Mouse (Mus musculus) midbrain, postnatal 0 days (tissue): ENCODE measurements around the gene Gm49333. TPM values are rescaled to one million over a fixed set of nuclear protein-coding genes. Genes with fewer than 3 reads are reported as not detected.

ENCODE experiments used
- ATAC-seq: fragments of 200-750 bp; cut with Nextera tagmentation; 2 replicates; pipeline ENCODE4 v1.8.0; 2017; ENCODE audit warnings: moderate number of reproducible peaks, mild to moderate bottlenecking, moderate TSS enrichment, moderate library complexity; ENCODE audit not compliant: low FRiP score
- DNase-seq: peaks from one replicate; pipeline ENCODE4 v3.0.0-alpha.2; 2015; ENCODE audit warnings: low spot score
- H3K27ac ChIP-seq: fragments of 300-500 bp; sonication (generic); 2 replicates; pipeline ENCODE4 v1.5.1; 2014; ENCODE audit warnings: low read depth, mild to moderate bottlenecking, low read length, mixed read lengths
- H3K27me3 ChIP-seq: fragments of 300-500 bp; sonication (generic); 2 replicates; pipeline ENCODE4 v1.6.1; 2014; ENCODE audit warnings: low read length, control low read depth, mixed read lengths; ENCODE audit not compliant: insufficient read depth
- H3K36me3 ChIP-seq: fragments of 300-500 bp; sonication (generic); 2 replicates; pipeline ENCODE4 v1.6.1; 2014; ENCODE audit warnings: low read length, control low read depth, mixed read lengths; ENCODE audit not compliant: insufficient read depth
- H3K4me1 ChIP-seq: fragments of 300-500 bp; sonication (generic); 2 replicates; pipeline ENCODE4 v1.6.1; 2014; ENCODE audit warnings: mild to moderate bottlenecking, control low read depth, antibody characterized with exemption, low read length, mixed read lengths; ENCODE audit not compliant: insufficient read depth
- H3K4me2 ChIP-seq: fragments of 300-500 bp; sonication (generic); 2 replicates; pipeline ENCODE4 v1.6.1; 2014; ENCODE audit warnings: low read depth, mild to moderate bottlenecking, low read length, mixed read lengths; ENCODE audit not compliant: poor library complexity, severe bottlenecking
- H3K4me3 ChIP-seq: fragments of 300-500 bp; sonication (generic); 2 replicates; pipeline ENCODE4 v1.5.1; 2014; ENCODE audit warnings: low read depth, mild to moderate bottlenecking, low read length, moderate library complexity
- H3K9ac ChIP-seq: fragments of 300-500 bp; sonication (generic); replicated peaks from 2 replicates; pipeline ENCODE4 v1.6.1; 2014; ENCODE audit warnings: mild to moderate bottlenecking, low read length, moderate library complexity, mixed read lengths; ENCODE audit not compliant: poor library complexity, severe bottlenecking
- H3K9me3 ChIP-seq: fragments of 300-500 bp; sonication (generic); 2 replicates; pipeline ENCODE4 v1.6.1; 2016; ENCODE audit warnings: low read length, control low read depth
- CTCF ChIP-seq: IDR thresholded peaks from 2 replicates; pipeline ENCODE4 v1.5.1; 2016; ENCODE audit warnings: antibody characterized with exemption, mild to moderate bottlenecking
- WGBS: fragments of 180-500 bp; shearing (Covaris S2); extraction: QIAGEN DNeasy Blood & Tissue Kit; methylation state at CpG from one replicate; pipeline ENCODE4 v1.1.7; 2014; 5-methylcytosine and 5-hydroxymethylcytosine counted together
- microRNA counts: library from miRNA; unstranded; fragments of <30 nt; microRNA quantifications from one replicate; lab custom pipeline; 2015
- microRNA-seq: library from miRNA; unstranded; fragments of <30 nt; microRNA quantifications from one replicate; pipeline ENCODE4, GENCODE M21; 2016; ENCODE audit warnings: borderline number of aligned reads
- polyA plus RNA-seq: library from polyadenylated mRNA; unstranded; fragments of >200 nt; fragmentation: Nextera tagmentation; extraction: Ambion mirVana; gene quantifications from 2 replicates; pipeline ENCODE4 v1.2.1, GENCODE M21; 2015
- total RNA-seq: library from RNA; depleted of rRNA; stranded (reverse); fragments of >200 nt; gene quantifications from 2 replicates; pipeline ENCODE4 v1.2.3, GENCODE M21; 2014; rRNA removed

Gene Gm49333
- total and polyA plus RNA-seq, 2 experiments from 2014 or later: not detected

- H3K27me3 ChIP-seq: no peaks in the 10 kb centered on the region
- H3K9ac ChIP-seq: no peak overlapping the region
- no peak for TF ChIP-seq CTCF
- 79% methylated on average over 1 of the region's 1 CpGs for WGBS
- no peak overlapping the region for H3K4me3 ChIP-seq
- ATAC-seq (no peak), DNase-seq (no peak)
- no peaks in the 10 kb centered on the region for H3K9me3 ChIP-seq
- no peak overlapping the region for H3K4me2 ChIP-seq
- peaks cover 40% of the 10 kb centered on the region for H3K36me3 ChIP-seq
- peaks cover 12% of the 10 kb centered on the region; the same call in 1 of the 2 replicates for H3K4me1 ChIP-seq
- H3K27ac ChIP-seq: no peak overlapping the region
Observed at GRCm38 (mm10) chr16:20691617-20692016, 80.2 kb downstream of the Gm49333 start.

GRCm38 (mm10) chr16:20692241-20692965 lies 81.0 kb downstream of the Gm49333 start:
- 37% methylated on average over 16 of the region's 16 CpGs for WGBS
- DNase-seq: no peak
- peak overlapping the region; percentile 98; the same call in 1 of the 2 replicates for H3K9ac ChIP-seq

DNA sequence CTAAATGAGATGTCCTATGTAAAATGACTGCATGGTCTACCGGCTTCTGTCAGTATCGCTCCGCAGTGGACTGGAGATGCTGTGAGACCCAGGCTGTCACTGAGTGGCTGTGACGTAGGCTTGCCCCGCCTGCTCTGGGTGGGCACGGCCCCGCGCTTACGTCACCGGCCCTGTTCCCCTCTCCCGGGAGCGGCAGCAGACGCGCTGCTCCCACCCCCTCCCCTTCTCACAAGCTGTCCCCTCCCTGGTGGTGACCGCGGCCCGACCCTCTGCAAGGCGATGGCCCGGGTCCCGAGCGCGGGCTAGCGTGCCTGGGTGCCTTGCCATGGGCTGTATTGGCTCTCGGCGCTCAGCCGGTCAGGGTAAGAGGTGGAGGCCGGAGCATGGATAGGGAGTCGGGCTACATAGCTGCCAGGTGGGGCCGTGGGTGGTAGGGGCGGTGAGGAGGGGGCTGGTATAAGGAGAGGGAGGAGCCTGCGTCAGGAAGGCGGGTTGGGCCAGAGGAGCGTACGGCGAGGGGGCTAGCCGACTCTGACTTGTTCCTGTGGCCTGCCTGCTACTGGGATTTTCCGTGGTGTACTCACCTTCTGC lies 81.8 kb downstream of the Gm49333 start, which contains the start of gene Fam131a:
TSS of gene Fam131a (plus strand) at position 131 of the 591 bp plus-strand sequence.
- Histone ChIP-seq H3K27me3 (no peaks in the 10 kb centered on the region), H3K9ac (peak within 1 kb of the TSS; percentile 98), H3K9me3 (no peaks in the 10 kb centered on the region), H3K27ac (peak within 1 kb of the TSS; percentile 97), H3K4me2 (peak within 1 kb of the TSS; percentile 83), H3K36me3 (peaks cover 26% of the 10 kb centered on the region), H3K4me1 (peaks cover 12% of the 10 kb centered on the region; the same call in 1 of the 2 replicates), H3K4me3 (peak within 1 kb of the TSS; percentile 70)
- DNase-seq: peak; percentile 96
- under 1% methylated on average over 35 of the region's 37 CpGs for WGBS
- ATAC-seq: peak; percentile 94
- no peak for TF ChIP-seq CTCF

More at GRCm38 (mm10) chr16:20692241-20692965, 81.0 kb downstream of the Gm49333 start:
- H3K36me3 ChIP-seq: peaks cover 33% of the 10 kb centered on the region
- TF ChIP-seq CTCF: no peak
- peak overlapping the region; percentile 70; the same call in 1 of the 2 replicates for H3K4me3 ChIP-seq
- H3K4me1 ChIP-seq: peaks cover 12% of the 10 kb centered on the region; the same call in 1 of the 2 replicates
- ATAC-seq: no peak
- peak overlapping the region; percentile 83; the same call in 1 of the 2 replicates for H3K4me2 ChIP-seq
- H3K27ac ChIP-seq: peak overlapping the region; percentile 97
- no peaks in the 10 kb centered on the region for H3K27me3 ChIP-seq
- no peaks in the 10 kb centered on the region for H3K9me3 ChIP-seq

DNA sequence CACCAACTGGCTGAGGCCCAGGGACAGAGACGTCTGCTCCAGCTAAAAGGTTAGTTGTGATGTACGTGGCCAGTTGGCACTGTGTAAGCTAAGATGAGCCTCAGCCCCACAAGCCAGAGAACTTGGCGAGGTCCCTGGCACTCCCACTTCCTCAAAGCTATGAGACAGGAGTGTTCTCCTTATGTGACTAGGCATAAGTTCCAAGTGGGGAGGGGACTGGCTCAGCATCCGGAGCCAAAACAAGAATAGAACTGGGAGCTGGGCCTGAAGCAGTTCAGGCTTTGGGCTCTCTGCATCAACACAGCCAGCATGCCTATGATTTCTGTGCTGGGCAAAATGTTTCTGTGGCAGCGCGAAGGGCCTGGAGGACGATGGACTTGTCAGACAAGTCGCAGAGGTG lies 83.4 kb downstream of the Gm49333 start:
- 66% methylated on average over 8 of the region's 8 CpGs for WGBS
- no peak overlapping the region for H3K27ac ChIP-seq
- ATAC-seq (no peak), DNase-seq (no peak)
- no peak overlapping the region for H3K4me3 ChIP-seq
- no peak for TF ChIP-seq CTCF
- H3K4me1 ChIP-seq: peaks cover 12% of the 10 kb centered on the region; the same call in 1 of the 2 replicates
- peak overlapping the region; percentile 78; the same call in 1 of the 2 replicates for H3K4me2 ChIP-seq
- H3K27me3 ChIP-seq: no peaks in the 10 kb centered on the region
- peaks cover 24% of the 10 kb centered on the region for H3K36me3 ChIP-seq
- H3K9me3 ChIP-seq: no peaks in the 10 kb centered on the region
- H3K9ac ChIP-seq: 0 out of 2 replicates have a peak overlapping the region, but pooled peaks have one; percentile 69

MicroRNAs within 50 kb of the gene (microRNA counts, 519-probe panel; counts per million panel counts)
- microRNA mmu-miR-1224 (lab: Ali Mortazavi, UCI): 4,365 counts per million, percentile 86 among the panel's probes with 10 or more counts

Small RNAs within 50 kb of the gene (microRNA-seq; reads per million reads assigned to microRNA genes)
- gene Mir1224: 138 reads per million, percentile 49 among the genes with 10 or more reads in this experiment

Other genes with a start within 250 kb of the Gm49333 start
- gene Abcc5, start 185.2 kb upstream of the Gm49333 start, total RNA-seq: 68.7 and 90.1 TPM in 2 replicates
- gene Abcc5, start 185.2 kb upstream of the Gm49333 start, polyA plus RNA-seq: 98.7 and 110 TPM in 2 replicates
- 87.2 and 96.4 TPM in 2 replicates for gene Eif2b5, start 112.8 kb upstream of the Gm49333 start, total RNA-seq
- gene Eif2b5, start 112.8 kb upstream of the Gm49333 start, polyA plus RNA-seq: 70.0 and 74.6 TPM in 2 replicates
- gene Dvl3, start 94.6 kb upstream of the Gm49333 start, total RNA-seq: 44.9 and 46.3 TPM in 2 replicates
- gene Dvl3, start 94.6 kb upstream of the Gm49333 start, polyA plus RNA-seq: 24.6 and 29.5 TPM in 2 replicates
- gene Ap2m1, start 76.1 kb upstream of the Gm49333 start, total RNA-seq: 975 and 994 TPM in 2 replicates
- gene Ap2m1, start 76.1 kb upstream of the Gm49333 start, polyA plus RNA-seq: 1,551 and 1,562 TPM in 2 replicates
- 65.3 and 76.0 TPM in 2 replicates for gene Abcf3, start 63.0 kb upstream of the Gm49333 start, total RNA-seq
- gene Abcf3, start 63.0 kb upstream of the Gm49333 start, polyA plus RNA-seq: 73.1 and 75.2 TPM in 2 replicates
- 65.7 and 66.6 TPM in 2 replicates for gene Vwa5b2, start 22.1 kb upstream of the Gm49333 start, total RNA-seq
- gene Vwa5b2, start 22.1 kb upstream of the Gm49333 start, polyA plus RNA-seq: 35.5 and 36.4 TPM in 2 replicates
- gene Eef1akmt4, start within 50 bp of the Gm49333 start, total RNA-seq: 5.2 and 6.8 TPM in 2 replicates
- 3.3 TPM in 2 replicates for gene Eef1akmt4, start within 50 bp of the Gm49333 start, polyA plus RNA-seq
- 21.3 and 38.2 TPM in 2 replicates for gene Alg3, start 125 bp downstream of the Gm49333 start, total RNA-seq
- gene Alg3, start 125 bp downstream of the Gm49333 start, polyA plus RNA-seq: 32.7 and 36.4 TPM in 2 replicates
- 86.3 and 111 TPM in 2 replicates for gene Camk2n2, start 9.7 kb downstream of the Gm49333 start, total RNA-seq
- gene Camk2n2, start 9.7 kb downstream of the Gm49333 start, polyA plus RNA-seq: 85.4 and 87.6 TPM in 2 replicates
- 24.4 and 26.9 TPM in 2 replicates for gene Ece2, start 18.2 kb downstream of the Gm49333 start, total RNA-seq
- 16.7 and 16.9 TPM in 2 replicates for gene Ece2, start 18.2 kb downstream of the Gm49333 start, polyA plus RNA-seq
- 201 and 235 TPM in 2 replicates for gene Psmd2, start 40.0 kb downstream of the Gm49333 start, total RNA-seq
- gene Psmd2, start 40.0 kb downstream of the Gm49333 start, polyA plus RNA-seq: 311 and 316 TPM in 2 replicates
- gene Eif4g1, start 56.7 kb downstream of the Gm49333 start, total RNA-seq: 403 and 430 TPM in 2 replicates
- 102 and 118 TPM in 2 replicates for gene Eif4g1, start 56.7 kb downstream of the Gm49333 start, polyA plus RNA-seq
- gene Fam131a, start 81.6 kb downstream of the Gm49333 start, total RNA-seq: 152 and 173 TPM in 2 replicates
- gene Fam131a, start 81.6 kb downstream of the Gm49333 start, polyA plus RNA-seq: 70.9 and 75.9 TPM in 2 replicates
- gene Polr2h, start 106.1 kb downstream of the Gm49333 start, total RNA-seq: 40.0 and 40.3 TPM in 2 replicates
- 72.3 and 84.6 TPM in 2 replicates for gene Polr2h, start 106.1 kb downstream of the Gm49333 start, polyA plus RNA-seq
- 61.9 and 69.4 TPM in 2 replicates for gene Clcn2, start 106.1 kb downstream of the Gm49333 start, total RNA-seq
- 21.1 and 21.9 TPM in 2 replicates for gene Clcn2, start 106.1 kb downstream of the Gm49333 start, polyA plus RNA-seq
- gene Chrd, start 121.5 kb downstream of the Gm49333 start, total RNA-seq: 17.1 and 18.1 TPM in 2 replicates
- gene Chrd, start 121.5 kb downstream of the Gm49333 start, polyA plus RNA-seq: 4.1 TPM in 2 replicates
- 0.71 and 1.8 TPM in 2 replicates for gene Thpo, start 122.9 kb downstream of the Gm49333 start, total RNA-seq
- 0.76 and 0.81 TPM in 2 replicates for gene Thpo, start 122.9 kb downstream of the Gm49333 start, polyA plus RNA-seq